Mouse (Mus musculus) olfactory bulb, adult 2 months (tissue): Measurements from ENCODE around the gene Rab31. TPM values are rescaled to one million over a fixed set of nuclear protein-coding genes. Genes with fewer than 3 reads are reported as not detected.

Experiments
- H3K27ac ChIP-seq: fragments of 200-500 bp; 2 replicates; pipeline ENCODE4 v1.5.1; 2012; ENCODE audit warnings: low read depth, low read length; ENCODE audit not compliant: insufficient read depth
- H3K4me1 ChIP-seq: fragments of 200-500 bp; 2 replicates; pipeline ENCODE4 v1.6.1; 2012; ENCODE audit warnings: low read length; ENCODE audit not compliant: control insufficient read depth, insufficient read depth
- H3K4me3 ChIP-seq: fragments of 200-500 bp; 2 replicates; pipeline ENCODE4 v1.5.1; 2012; ENCODE audit warnings: mild to moderate bottlenecking, low read depth, low read length, moderate library complexity; ENCODE audit not compliant: insufficient read depth
- CTCF ChIP-seq: fragments of 200-500 bp; IDR thresholded peaks from 2 replicates; pipeline ENCODE4 v1.5.1; 2012; ENCODE audit warnings: low read depth, mild to moderate bottlenecking, low read length, moderate library complexity; ENCODE audit not compliant: insufficient read depth
- POLR2A ChIP-seq: fragments of 200-500 bp; IDR thresholded peaks from 2 replicates; pipeline ENCODE4 v1.6.1; 2012; ENCODE audit warnings: mild to moderate bottlenecking, low read depth, low read length, moderate library complexity; ENCODE audit not compliant: insufficient read depth
- WGBS: fragments of 180-500 bp; shearing (Covaris S2); methylation state at CpG from one replicate; pipeline ENCODE4 v1.1.7; 2018; 5-methylcytosine and 5-hydroxymethylcytosine counted together
- polyA plus RNA-seq: library from polyadenylated mRNA; stranded (reverse); fragments of >200 nt; gene quantifications from 2 replicates; pipeline ENCODE4 v1.2.4, GENCODE M21; 2012; ENCODE audit warnings: low replicate concordance; ENCODE audit not compliant: missing spikeins, insufficient read depth, insufficient read length

The Rab31 gene
- polyA plus RNA-seq, 1 experiment = not detected

DNA sequence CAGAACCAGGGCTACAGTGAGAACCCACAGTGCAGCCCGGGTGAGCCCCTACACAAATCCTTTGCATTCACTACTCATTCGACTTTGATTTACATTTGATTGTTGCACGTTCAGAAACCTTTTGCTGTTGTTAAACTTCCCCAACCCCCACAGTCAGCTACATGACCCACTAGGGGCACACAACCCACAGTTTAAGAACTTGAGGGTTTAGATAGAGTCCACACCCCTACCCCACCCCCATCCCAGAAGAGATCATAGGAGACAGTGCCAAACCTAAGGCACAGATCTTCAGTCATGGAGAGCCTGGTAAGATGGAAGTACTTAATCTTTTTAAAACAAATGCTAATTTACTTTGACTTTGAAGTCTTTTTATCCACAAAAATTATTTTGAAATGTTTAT, 156.9 kb downstream of the Rab31 start:
- no peak overlapping the region for H3K27ac ChIP-seq
- H3K4me1 ChIP-seq = no peaks in the 10 kb centered on the region
- TF ChIP-seq POLR2A = no peak
- no peak for TF ChIP-seq CTCF
- WGBS = 30% methylated on average over 3 of the region's 3 CpGs
- no peak overlapping the region for H3K4me3 ChIP-seq

- peak overlapping the region; percentile 93 for H3K27ac ChIP-seq
- peaks cover 3% of the 10 kb centered on the region for H3K4me1 ChIP-seq
- no peak for TF ChIP-seq POLR2A
- TF ChIP-seq CTCF = no peak
- under 1% methylated on average over 9 of the region's 9 CpGs for WGBS
- H3K4me3 ChIP-seq = peak overlapping the region; percentile 80; the same call in 1 of the 2 replicates
Measured at GRCm38 (mm10) chr17:65614431-65614830, 158.1 kb downstream of the Rab31 start.

DNA sequence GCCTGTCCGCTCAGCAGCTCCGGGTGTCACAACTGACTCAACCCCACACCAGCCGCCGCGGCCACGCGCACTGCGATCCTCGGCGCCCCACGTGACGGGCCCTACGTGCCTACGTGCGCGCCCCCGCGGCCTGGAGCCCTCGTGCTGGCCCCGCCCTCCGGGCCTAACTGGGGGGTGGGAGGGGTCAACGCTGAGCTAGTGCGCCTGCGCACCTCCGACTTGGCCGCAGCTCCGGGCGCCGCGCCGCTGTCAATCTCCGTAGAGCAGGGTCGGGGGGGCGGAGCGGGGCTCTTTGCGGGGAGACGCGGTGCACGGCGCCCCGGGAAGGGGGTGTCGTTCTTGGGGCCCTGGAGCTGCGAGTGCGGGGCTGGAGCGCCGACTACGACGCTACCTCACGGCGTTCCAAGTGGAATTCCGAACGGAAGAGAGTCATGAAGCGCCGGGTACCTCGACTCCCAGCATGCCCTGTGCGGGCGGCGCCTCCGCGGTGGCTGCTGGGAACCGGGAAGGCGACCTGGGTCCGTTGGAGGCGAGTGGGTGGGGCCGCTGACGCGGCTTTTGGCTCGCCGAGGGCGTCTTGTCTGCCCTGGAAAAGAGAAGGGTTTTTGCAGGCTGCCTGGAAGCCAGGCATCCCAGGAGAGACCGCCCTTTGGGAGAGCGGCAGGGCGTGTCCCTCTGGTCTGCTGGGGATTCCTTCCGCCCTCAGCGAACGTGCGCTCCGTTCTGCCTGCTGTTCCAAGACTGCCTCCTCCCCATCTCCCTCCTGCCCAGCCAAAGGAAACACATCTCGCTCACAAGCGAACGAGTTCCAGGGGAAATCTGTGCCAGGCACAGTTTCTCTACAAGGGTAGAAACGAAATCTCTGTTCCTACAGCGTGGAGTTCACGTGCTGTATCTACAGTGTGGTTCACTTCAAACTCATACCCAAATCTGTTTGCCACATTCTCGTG, 158.8 kb downstream of the Rab31 start, which contains the start of gene Vapa:
Gene Vapa (minus strand): TSS at position 93 of the 950 bp plus-strand sequence.
- H3K4me1 ChIP-seq = peaks cover 3% of the 10 kb centered on the region

DNA sequence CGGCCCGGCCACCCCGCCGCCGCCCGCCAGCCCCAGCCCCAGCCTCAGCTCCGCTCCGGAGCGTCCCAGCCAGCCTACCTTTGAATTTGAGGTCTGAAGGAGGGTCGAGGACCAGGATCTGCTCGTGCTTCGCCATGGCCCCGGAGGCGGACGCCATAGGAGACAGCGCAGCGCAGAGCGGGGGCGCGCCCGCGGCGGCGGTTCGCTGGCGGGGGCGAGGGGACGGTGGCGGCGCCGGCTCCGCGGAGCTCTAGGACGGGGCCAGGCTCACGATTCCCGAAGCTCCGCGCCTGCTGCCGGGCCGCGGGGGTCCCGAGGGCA, 159.4 kb downstream of the Rab31 start:
- WGBS = under 1% methylated on average over 42 of the region's 42 CpGs
- Histone ChIP-seq H3K4me1 (peaks cover 3% of the 10 kb centered on the region), H3K4me3 (peak overlapping the region; percentile 80), H3K27ac (peak overlapping the region; percentile 95)
- no peak for TF ChIP-seq POLR2A
- TF ChIP-seq CTCF = no peak

More for the DNA sequence above, 158.8 kb downstream of the Rab31 start, which contains the start of gene Vapa:
- Histone ChIP-seq H3K27ac (peak within 1 kb of the TSS; percentile 95), H3K4me3 (peak within 1 kb of the TSS; percentile 80)
- TF ChIP-seq CTCF (no peak), POLR2A (peak; percentile 77; the same call in 1 of the 2 replicates)
- WGBS = under 1% methylated on average over 84 of the region's 85 CpGs

- H3K4me3 ChIP-seq = peak overlapping the region; percentile 80
- TF ChIP-seq POLR2A (no peak), CTCF (no peak)
- H3K4me1 ChIP-seq = peaks cover 6% of the 10 kb centered on the region
- 8% methylated on average over 81 of the region's 91 CpGs for WGBS
- peak overlapping the region; percentile 95 for H3K27ac ChIP-seq
Measured at GRCm38 (mm10) chr17:65612391-65613141, 160.0 kb downstream of the Rab31 start.

GRCm38 (mm10) chr17:65611721-65612120, 160.8 kb downstream of the Rab31 start:
- WGBS = under 1% methylated on average over 4 of the region's 4 CpGs
- TF ChIP-seq CTCF (no peak), POLR2A (no peak)
- Histone ChIP-seq H3K4me1 (peaks cover 6% of the 10 kb centered on the region), H3K27ac (no peak overlapping the region), H3K4me3 (no peak overlapping the region)

DNA sequence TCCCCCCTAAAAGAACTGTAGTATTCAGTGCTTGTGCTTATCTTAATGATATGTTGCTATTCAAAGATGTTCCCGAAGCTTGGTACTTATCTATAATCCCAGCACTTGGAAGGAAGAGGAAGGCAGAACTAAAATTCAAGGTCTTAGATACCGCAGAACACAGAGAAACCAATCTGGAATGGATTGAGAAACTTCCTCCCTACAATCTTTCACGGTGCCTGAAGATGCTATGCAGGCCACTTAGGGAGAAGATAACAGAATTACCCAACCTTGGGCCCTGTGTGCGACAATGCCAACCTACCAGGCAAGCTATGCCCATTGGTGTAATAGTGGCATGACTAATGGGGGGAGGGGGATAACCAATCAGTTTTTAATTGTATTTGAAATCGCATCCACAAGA, 163.8 kb downstream of the Rab31 start:
- no peak for TF ChIP-seq CTCF
- WGBS = 39% methylated on average over 5 of the region's 5 CpGs

GRCm38 (mm10) chr17:65608312-65608687, 164.3 kb downstream of the Rab31 start:
- H3K27ac ChIP-seq = no peak overlapping the region
- TF ChIP-seq POLR2A (no peak), CTCF (no peak)
- WGBS = 41% methylated on average over 2 of the region's 2 CpGs
- no peak overlapping the region for H3K4me3 ChIP-seq
- H3K4me1 ChIP-seq = peaks cover 8% of the 10 kb centered on the region

More for the DNA sequence above, 163.8 kb downstream of the Rab31 start:
- Histone ChIP-seq H3K27ac (no peak overlapping the region), H3K4me3 (no peak overlapping the region), H3K4me1 (peaks cover 8% of the 10 kb centered on the region)

GRCm38 (mm10) chr17:65607574-65608311, 164.8 kb downstream of the Rab31 start:
- TF ChIP-seq POLR2A (no peak), CTCF (no peak)
- H3K4me1 ChIP-seq = peaks cover 8% of the 10 kb centered on the region
- no peak overlapping the region for H3K27ac ChIP-seq
- WGBS = 25% methylated on average over 7 of the region's 7 CpGs
- no peak overlapping the region for H3K4me3 ChIP-seq
